Mouse (Mus musculus) telencephalon, adult 2 months (tissue): ENCODE results near the gene H6pd.
"Not testable (repeated sequence)": the region's sequence is repeated elsewhere in the genome, so short reads cannot be mapped to it uniquely, and the experiment has no call there.

Source experiments
- DNase-seq: peaks from one replicate; pipeline ENCODE4 v3.0.0-alpha.2; 2011; ENCODE audit warnings: low read depth, low spot score

Gene H6pd

GRCm38 (mm10) chr4:150008853-150009586 is at the start of gene H6pd:
Gene H6pd (minus strand): TSS chr4:150009023.
- peak; percentile 58 for DNase-seq

- no peak for DNase-seq
Observed at GRCm38 (mm10) chr4:150057722-150058121, 48.9 kb upstream of the H6pd start.

GRCm38 (mm10) chr4:150056171-150056570 is 47.3 kb upstream of the H6pd start:
- DNase-seq = no peak

GRCm38 (mm10) chr4:150052380-150052779 is 43.6 kb upstream of the H6pd start:
- no peak for DNase-seq

GRCm38 (mm10) chr4:150051514-150051913 is 42.7 kb upstream of the H6pd start:
- DNase-seq = no peak

- no peak for DNase-seq
Observed at GRCm38 (mm10) chr4:150049564-150050226, 40.9 kb upstream of the H6pd start.

- DNase-seq = no peak
Observed at GRCm38 (mm10) chr4:150049157-150049513, 40.3 kb upstream of the H6pd start.

- DNase-seq = no peak
Observed at GRCm38 (mm10) chr4:150048478-150049156, 39.8 kb upstream of the H6pd start.

- DNase-seq = no peak
Observed at GRCm38 (mm10) chr4:150048038-150048437, 39.2 kb upstream of the H6pd start.

GRCm38 (mm10) chr4:150043591-150043990 is 34.8 kb upstream of the H6pd start:
- DNase-seq = no peak

- no peak for DNase-seq
Observed at GRCm38 (mm10) chr4:150041346-150042110, 32.7 kb upstream of the H6pd start.

GRCm38 (mm10) chr4:150040856-150041255 is 32.0 kb upstream of the H6pd start:
- not testable (repeated sequence) for DNase-seq

GRCm38 (mm10) chr4:150040003-150040581 is 31.3 kb upstream of the H6pd start:
- no peak for DNase-seq

GRCm38 (mm10) chr4:150038533-150038932 is 29.7 kb upstream of the H6pd start:
- DNase-seq = no peak

GRCm38 (mm10) chr4:150036094-150036493 is 27.3 kb upstream of the H6pd start:
- DNase-seq = no peak

- DNase-seq = peak; percentile 48
Observed at GRCm38 (mm10) chr4:150035280-150035679, 26.5 kb upstream of the H6pd start.

- no peak for DNase-seq
Observed at GRCm38 (mm10) chr4:150033261-150033671, 24.4 kb upstream of the H6pd start.

- no peak for DNase-seq
Observed at GRCm38 (mm10) chr4:150031234-150031890, 22.5 kb upstream of the H6pd start.

- peak; percentile 57 for DNase-seq
Observed at GRCm38 (mm10) chr4:150030449-150031233, 21.8 kb upstream of the H6pd start.

GRCm38 (mm10) chr4:150029885-150030284 is 21.1 kb upstream of the H6pd start:
- DNase-seq = peak; percentile 77
